Mouse (Mus musculus) spleen, adult 2 months (tissue): ENCODE data around the gene Ttc30a2.

Experiments
- CTCF ChIP-seq: fragments of 200-500 bp; IDR thresholded peaks from 2 replicates; pipeline ENCODE4 v1.5.1; 2011; ENCODE audit warnings: mild to moderate bottlenecking, inconsistent platforms; ENCODE audit not compliant: insufficient read depth, insufficient read length, insufficient replicate concordance; ENCODE audit errors: extremely low read depth
- POLR2A ChIP-seq: fragments of 200-500 bp; IDR thresholded peaks from 2 replicates; pipeline ENCODE4 v1.6.1; 2011; ENCODE audit warnings: low read depth, low read length, inconsistent platforms

DNA sequence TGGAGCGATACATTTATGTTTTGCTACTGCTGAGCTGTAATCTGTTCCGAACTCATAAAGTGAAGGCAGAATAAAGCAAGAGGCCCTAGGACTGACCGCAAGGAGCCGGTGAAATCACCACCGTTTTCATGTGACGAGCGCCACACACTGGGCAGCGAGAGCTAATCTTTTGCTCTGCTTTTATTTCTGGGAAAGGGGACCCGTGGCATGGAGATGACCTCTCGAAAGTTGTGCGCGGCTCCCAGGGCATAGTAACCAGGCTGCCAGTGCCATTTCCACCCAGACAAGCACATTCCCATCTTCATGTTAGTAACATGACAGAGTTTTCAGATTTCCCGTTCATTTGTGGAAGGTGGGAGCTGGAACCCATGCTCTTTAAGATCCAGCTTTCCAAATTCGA is 13.5 kb downstream of the Ttc30a2 start:
- TF ChIP-seq CTCF (0 out of 2 replicates have a peak, but pooled peaks have one; percentile 34), POLR2A (no peak)
